Mouse (Mus musculus) MEL (cell line): Measurements from ENCODE around the gene Lims1.

Source experiments
- CTCF ChIP-seq, 3 experiments: IDR thresholded peaks in 2 of 3; conservative IDR thresholded peaks in 1 of 3; 2 replicates each; pipeline ENCODE4 v1.5.1; 2011 to 2012; ENCODE audit warnings: low read length in 3 of 3, low read depth in 2 of 3, mild to moderate bottlenecking in 2 of 3, improper control_type of control experiment in 1 of 3, inconsistent platforms in 1 of 3, mixed read lengths in 1 of 3, moderate library complexity in 1 of 3; ENCODE audit not compliant: control insufficient read depth in 1 of 3, insufficient read depth in 1 of 3, poor library complexity in 1 of 3, severe bottlenecking in 1 of 3
- MYC ChIP-seq: IDR thresholded peaks from 2 replicates; pipeline ENCODE4 v1.6.1; 2011; ENCODE audit warnings: low read depth, mild to moderate bottlenecking, low read length, improper control_type of control experiment, moderate library complexity
- POLR2A ChIP-seq, 2 experiments: IDR thresholded peaks; 2 replicates each; pipeline ENCODE4 v1.6.1; 2011 to 2012; ENCODE audit warnings: low read length in 2 of 2, mild to moderate bottlenecking in 2 of 2, control low read depth in 1 of 2, improper control_type of control experiment in 1 of 2, low read depth in 1 of 2, moderate library complexity in 1 of 2; ENCODE audit not compliant: control insufficient read depth in 1 of 2, insufficient read depth in 1 of 2, poor library complexity in 1 of 2
- USF1 ChIP-seq: IDR thresholded peaks from 2 replicates; pipeline ENCODE4 v1.6.1; 2014; ENCODE audit warnings: low read depth, mild to moderate bottlenecking, inconsistent platforms, low read length, improper control_type of control experiment, moderate library complexity

DNA sequence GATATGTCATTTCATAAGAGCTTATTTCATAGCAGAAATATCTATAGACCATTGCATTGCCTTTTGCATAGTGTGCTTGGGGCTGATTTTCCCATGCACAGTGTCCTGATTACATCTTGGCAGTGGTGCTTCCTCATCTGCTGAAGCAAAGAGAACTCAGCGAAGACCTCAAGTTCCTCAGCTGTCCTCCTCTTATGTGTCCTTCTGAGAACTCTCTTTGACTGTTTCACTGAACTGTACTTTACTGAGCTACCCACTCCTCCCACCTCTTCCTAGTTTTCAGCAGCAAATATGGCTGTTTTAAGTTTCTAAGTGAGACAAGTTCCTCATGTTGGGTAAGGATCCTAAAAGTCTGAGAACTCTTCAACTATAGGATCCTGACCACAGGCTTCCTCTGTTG is 58.6 kb downstream of the Lims1 start:
- TF ChIP-seq CTCF (IDR thresholded peaks at IDR 0.05 in 2 of 3, conservative IDR thresholded peaks at IDR 0.05 in 1 of 3; ENCODE audit: control insufficient read depth in 1 of 3, insufficient read depth in 1 of 3, low read depth in 2 of 3, low read length in 3 of 3, poor library complexity in 1 of 3, severe bottlenecking in 1 of 3) (no peak), POLR2A (IDR thresholded peaks at IDR 0.05; ENCODE audit: control insufficient read depth in 1 of 2, insufficient read depth in 1 of 2, low read depth in 1 of 2, low read length in 2 of 2, poor library complexity in 1 of 2) (no peak), USF1 (no peak), MYC (0 out of 2 replicates have a peak, but pooled peaks have one; percentile 33)
